Mouse (Mus musculus) lung, embryonic 14.5 days (tissue): Measurements from ENCODE around the gene Scaper. TPM values are rescaled to one million over a fixed set of nuclear protein-coding genes. Genes with fewer than 3 reads are reported as not detected.

ENCODE experiments used
- ATAC-seq: fragments of 200-750 bp; cut with Nextera tagmentation; 2 replicates; pipeline ENCODE4 v1.8.0; 2017; ENCODE audit warnings: mild to moderate bottlenecking, moderate TSS enrichment, moderate library complexity; ENCODE audit not compliant: insufficient read depth
- DNase-seq: peaks from one replicate; pipeline ENCODE4 v3.0.0-alpha.2; 2015
- H3K27ac ChIP-seq: fragments of 300-500 bp; sonication (generic); 2 replicates; pipeline ENCODE4 v1.5.1; 2014; ENCODE audit warnings: low read depth, mild to moderate bottlenecking, moderate library complexity
- H3K27me3 ChIP-seq: fragments of 300-500 bp; sonication (generic); 2 replicates; pipeline ENCODE4 v1.6.1; 2014; ENCODE audit warnings: low read length, control low read depth; ENCODE audit not compliant: insufficient read depth
- H3K36me3 ChIP-seq: fragments of 300-500 bp; sonication (generic); 2 replicates; pipeline ENCODE4 v1.6.1; 2014; ENCODE audit warnings: control low read depth; ENCODE audit not compliant: insufficient read depth
- H3K4me1 ChIP-seq: fragments of 300-500 bp; sonication (generic); 2 replicates; pipeline ENCODE4 v1.6.1; 2014; ENCODE audit warnings: antibody characterized with exemption, control low read depth; ENCODE audit not compliant: insufficient read depth
- H3K4me2 ChIP-seq: fragments of 300-500 bp; sonication (generic); 2 replicates; pipeline ENCODE4 v1.6.1; 2014; ENCODE audit warnings: mild to moderate bottlenecking
- H3K4me3 ChIP-seq: fragments of 300-500 bp; sonication (generic); 2 replicates; pipeline ENCODE4 v1.5.1; 2014; ENCODE audit warnings: low read depth, low read length
- H3K9ac ChIP-seq: fragments of 300-500 bp; sonication (generic); 2 replicates; pipeline ENCODE4 v1.6.1; 2014
- H3K9me3 ChIP-seq: fragments of 300-500 bp; sonication (generic); 2 replicates; pipeline ENCODE4 v1.6.1; 2016; ENCODE audit warnings: low read depth, low read length, control low read depth
- CTCF ChIP-seq: IDR thresholded peaks from 2 replicates; pipeline ENCODE4 v1.5.1; 2016; ENCODE audit warnings: antibody characterized with exemption, low read depth
- WGBS: fragments of 180-500 bp; shearing (Covaris S2); extraction: QIAGEN DNeasy Blood & Tissue Kit; methylation state at CpG from one replicate; pipeline ENCODE4 v1.1.7; 2014; 5-methylcytosine and 5-hydroxymethylcytosine counted together
- polyA plus RNA-seq: library from polyadenylated mRNA; unstranded; fragments of >200 nt; fragmentation: Nextera tagmentation; extraction: Ambion mirVana; gene quantifications from 2 replicates; pipeline ENCODE4 v1.2.1, GENCODE M21; 2014

Gene Scaper
- polyA plus RNA-seq, 1 experiment from 2014 or later = 7.1 TPM

DNA sequence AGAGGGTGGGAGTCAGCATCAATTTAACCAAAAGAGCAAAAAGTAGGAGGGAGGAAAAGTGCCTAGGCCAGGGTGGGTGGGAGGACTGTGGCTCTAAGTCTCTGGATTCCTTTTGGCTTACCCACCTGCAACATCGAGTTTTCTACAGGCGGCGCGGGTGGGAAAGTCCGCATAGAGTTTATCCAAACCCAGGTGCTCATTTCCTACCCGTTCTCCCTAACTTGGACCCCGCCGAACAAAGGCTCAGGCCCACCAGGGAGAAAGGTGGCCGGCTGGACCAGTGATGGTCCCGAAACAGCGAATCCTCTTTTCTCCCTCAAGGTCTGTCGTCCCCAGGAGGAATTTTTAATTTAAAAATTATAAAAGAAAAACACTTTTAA, 397.5 kb downstream of the Scaper start:
- Histone ChIP-seq H3K9me3 (no peaks in the 10 kb centered on the region), H3K4me3 (peak overlapping the region; percentile 40), H3K27me3 (peaks cover 73% of the 10 kb centered on the region), H3K9ac (0 out of 2 replicates have a peak overlapping the region, but pooled peaks have one; percentile 1), H3K36me3 (no peaks in the 10 kb centered on the region), H3K27ac (no peak overlapping the region), H3K4me1 (peaks cover 8% of the 10 kb centered on the region; the same call in 1 of the 2 replicates), H3K4me2 (peak overlapping the region; percentile 79)
- peak; percentile 15 for DNase-seq
- no peak for TF ChIP-seq CTCF
- ATAC-seq = no peak
- 1% methylated on average over 12 of the region's 12 CpGs for WGBS

DNA sequence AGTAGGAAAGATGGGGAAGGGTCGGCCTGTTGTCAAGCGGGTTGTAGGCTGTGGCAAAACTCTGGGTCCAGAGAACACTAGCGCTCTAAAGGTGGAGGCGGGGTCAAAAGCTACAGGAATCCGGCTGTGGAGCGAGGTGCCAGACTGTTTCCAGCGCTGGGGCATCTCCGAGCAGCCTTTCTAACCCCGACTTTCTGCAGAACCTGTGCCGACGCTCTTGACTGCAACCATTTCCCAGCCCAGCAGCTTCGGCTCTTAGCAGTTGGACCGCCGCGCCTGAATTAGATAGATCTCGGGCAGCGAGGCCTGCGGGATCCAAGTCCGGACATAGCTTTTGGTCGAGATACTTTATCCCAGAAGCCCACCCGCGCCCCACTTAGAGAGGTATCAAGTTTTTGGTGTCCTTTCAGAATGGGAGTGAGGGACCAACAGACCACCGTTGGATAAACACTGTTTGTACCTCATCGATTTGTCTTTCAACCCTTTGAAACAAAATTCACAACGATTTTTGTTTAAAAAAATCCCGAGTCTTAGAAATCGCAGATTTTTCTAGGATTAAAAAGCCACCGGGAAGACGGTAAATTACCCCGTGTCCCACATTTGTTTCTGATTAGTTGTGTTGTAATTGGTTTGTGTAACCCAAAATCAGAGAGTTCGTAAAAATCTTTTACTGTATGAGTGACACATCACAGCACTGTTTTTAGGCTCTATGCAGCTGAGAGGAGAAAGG, 398.1 kb downstream of the Scaper start:
- 2% methylated on average over 31 of the region's 31 CpGs for WGBS
- no peak for ATAC-seq
- Histone ChIP-seq H3K27ac (no peak overlapping the region), H3K4me3 (peak overlapping the region; percentile 40), H3K4me1 (peaks cover 8% of the 10 kb centered on the region; the same call in 1 of the 2 replicates), H3K9ac (no peak overlapping the region), H3K27me3 (peaks cover 68% of the 10 kb centered on the region), H3K9me3 (no peaks in the 10 kb centered on the region), H3K36me3 (no peaks in the 10 kb centered on the region), H3K4me2 (peak overlapping the region; percentile 79)
- DNase-seq = peak; percentile 47
- no peak for TF ChIP-seq CTCF

DNA sequence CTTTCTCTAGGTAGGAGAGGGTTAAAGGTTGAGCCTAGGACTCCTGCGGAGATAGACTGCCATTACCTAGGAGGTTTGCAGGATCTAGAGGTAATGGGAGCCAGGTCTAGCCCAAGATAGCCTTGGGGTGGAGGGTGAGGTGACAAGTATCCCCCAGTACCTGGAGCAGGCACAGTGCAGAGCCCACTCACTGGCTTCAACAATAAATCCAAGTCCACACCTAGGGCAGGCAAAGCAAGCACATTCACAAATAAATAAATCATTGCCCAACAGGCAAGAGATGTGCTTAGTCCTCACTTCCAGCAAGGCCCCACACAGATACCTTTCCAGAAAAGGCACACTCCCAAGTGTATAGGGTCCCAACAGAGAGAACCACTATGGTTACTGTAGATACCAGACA, 398.9 kb downstream of the Scaper start:
- WGBS = 9% methylated on average over 1 of the region's 1 CpGs
- TF ChIP-seq CTCF = no peak
- Histone ChIP-seq H3K9me3 (no peaks in the 10 kb centered on the region), H3K4me1 (peaks cover 8% of the 10 kb centered on the region; the same call in 1 of the 2 replicates), H3K27ac (no peak overlapping the region), H3K4me2 (no peak overlapping the region), H3K27me3 (peaks cover 60% of the 10 kb centered on the region), H3K36me3 (no peaks in the 10 kb centered on the region), H3K9ac (no peak overlapping the region), H3K4me3 (no peak overlapping the region)
- no peak for ATAC-seq
- no peak for DNase-seq

DNA sequence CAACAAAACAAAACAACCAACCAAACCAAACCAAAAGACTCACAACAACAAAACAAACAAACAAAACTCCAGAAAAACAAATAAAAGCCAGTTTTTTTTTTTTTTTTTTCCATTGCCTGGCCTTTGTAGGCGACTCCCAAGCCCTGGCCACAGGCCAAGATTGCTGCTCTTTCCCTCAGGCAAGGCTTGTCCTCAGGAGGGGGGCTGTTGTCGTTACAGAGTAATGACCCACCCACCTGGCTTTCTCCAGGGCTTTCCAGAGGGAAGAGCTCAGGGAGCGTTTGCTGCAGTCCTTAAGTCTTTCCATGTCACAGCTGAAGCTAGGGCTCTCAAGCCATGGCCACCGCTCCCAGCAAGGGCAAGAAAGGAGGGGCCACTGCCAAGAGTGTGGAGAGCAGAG, 399.5 kb downstream of the Scaper start, which contains the start of gene Isl2:
Isl2 (plus strand) TSS at position 296 of the 400 bp plus-strand sequence.
- Histone ChIP-seq H3K4me3 (no peak within 1 kb of the TSS), H3K27ac (no peak within 1 kb of the TSS), H3K4me1 (peaks cover 8% of the 10 kb centered on the region; the same call in 1 of the 2 replicates), H3K9me3 (no peaks in the 10 kb centered on the region), H3K36me3 (no peaks in the 10 kb centered on the region), H3K4me2 (peak within 1 kb of the TSS; percentile 79; the same call in 1 of the 2 replicates), H3K9ac (no peak within 1 kb of the TSS), H3K27me3 (peaks cover 53% of the 10 kb centered on the region)
- TF ChIP-seq CTCF = no peak
- ATAC-seq = no peak
- peak; percentile 66 for DNase-seq
- WGBS = 10% methylated on average over 4 of the region's 4 CpGs

- no peak overlapping the region for H3K4me3 ChIP-seq
- H3K9me3 ChIP-seq = no peaks in the 10 kb centered on the region
- ATAC-seq = no peak
- no peak overlapping the region for H3K27ac ChIP-seq
- no peaks in the 10 kb centered on the region for H3K4me1 ChIP-seq
- peaks cover 29% of the 10 kb centered on the region for H3K27me3 ChIP-seq
- peak; percentile 82 for DNase-seq
- no peaks in the 10 kb centered on the region for H3K36me3 ChIP-seq
- TF ChIP-seq CTCF = peak; percentile 81
- WGBS = 28% methylated on average over 3 of the region's 3 CpGs
- H3K4me2 ChIP-seq = no peak overlapping the region
- no peak overlapping the region for H3K9ac ChIP-seq
These were observed 402.0 kb downstream of the Scaper start for GRCm38 (mm10) chr9:55535907-55536306.

- peak; percentile 45 for TF ChIP-seq CTCF
- no peak overlapping the region for H3K4me3 ChIP-seq
- no peak for ATAC-seq
These were observed 412.2 kb downstream of the Scaper start for GRCm38 (mm10) chr9:55525716-55526115.

DNA sequence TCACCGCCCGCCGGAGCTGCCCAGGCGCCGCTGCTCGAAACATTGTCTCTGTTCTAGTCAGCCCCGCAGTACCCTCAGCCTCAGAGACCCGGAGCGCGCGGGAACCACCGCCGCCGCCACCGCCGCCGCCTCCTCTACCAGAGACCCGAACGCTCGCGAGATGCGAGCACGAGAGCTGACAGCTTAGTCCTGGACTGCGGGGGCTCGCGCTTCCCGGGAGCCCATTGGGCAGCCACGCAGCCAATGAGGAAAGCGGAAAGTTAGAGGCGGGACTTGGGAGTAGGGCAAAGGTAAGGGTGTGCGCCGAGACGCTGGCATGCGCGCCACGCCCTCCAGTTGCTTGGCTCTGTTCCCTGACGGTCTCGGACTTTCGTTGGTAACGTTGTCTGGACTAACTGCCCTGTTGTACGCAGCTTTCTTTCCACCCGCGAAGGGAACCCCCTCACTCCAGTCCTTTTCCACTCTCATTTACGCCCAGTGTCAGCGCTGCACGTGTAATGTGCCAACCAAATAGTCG, 425.8 kb downstream of the Scaper start, which contains the start of gene Etfa:
Etfa (minus strand) TSS at position 217 of the 517 bp plus-strand sequence.
- under 1% methylated on average over 47 of the region's 47 CpGs for WGBS
- TF ChIP-seq CTCF = no peak
- DNase-seq = peak; percentile 99

More at GRCm38 (mm10) chr9:55525716-55526115, 412.2 kb downstream of the Scaper start:
- Histone ChIP-seq H3K27ac (no peak overlapping the region), H3K4me2 (no peak overlapping the region), H3K4me1 (no peaks in the 10 kb centered on the region), H3K27me3 (no peaks in the 10 kb centered on the region), H3K36me3 (no peaks in the 10 kb centered on the region), H3K9ac (no peak overlapping the region), H3K9me3 (no peaks in the 10 kb centered on the region)
- 40% methylated on average over 4 of the region's 4 CpGs for WGBS
- DNase-seq = no peak

More for the DNA sequence above, 425.8 kb downstream of the Scaper start, which contains the start of gene Etfa:
- Histone ChIP-seq H3K4me2 (peak within 1 kb of the TSS; percentile 71), H3K27me3 (no peaks in the 10 kb centered on the region), H3K36me3 (no peaks in the 10 kb centered on the region), H3K4me1 (no peaks in the 10 kb centered on the region), H3K27ac (peak within 1 kb of the TSS; percentile 88), H3K4me3 (peak within 1 kb of the TSS; percentile 85), H3K9me3 (no peaks in the 10 kb centered on the region), H3K9ac (peak within 1 kb of the TSS; percentile 81)
- ATAC-seq = peak; percentile 99
